Mouse (Mus musculus) liver, postnatal 0 days (tissue): ENCODE measurements around the gene Prf1.

Source experiments
- CTCF ChIP-seq: sonication (generic); IDR thresholded peaks from 2 replicates; pipeline ENCODE4 v1.5.1; 2016; ENCODE audit warnings: antibody characterized with exemption, low read depth
- EP300 ChIP-seq: IDR thresholded peaks from 2 replicates; pipeline ENCODE4 v1.6.1; 2016; ENCODE audit warnings: antibody characterized with exemption, low read depth, mild to moderate bottlenecking

DNA sequence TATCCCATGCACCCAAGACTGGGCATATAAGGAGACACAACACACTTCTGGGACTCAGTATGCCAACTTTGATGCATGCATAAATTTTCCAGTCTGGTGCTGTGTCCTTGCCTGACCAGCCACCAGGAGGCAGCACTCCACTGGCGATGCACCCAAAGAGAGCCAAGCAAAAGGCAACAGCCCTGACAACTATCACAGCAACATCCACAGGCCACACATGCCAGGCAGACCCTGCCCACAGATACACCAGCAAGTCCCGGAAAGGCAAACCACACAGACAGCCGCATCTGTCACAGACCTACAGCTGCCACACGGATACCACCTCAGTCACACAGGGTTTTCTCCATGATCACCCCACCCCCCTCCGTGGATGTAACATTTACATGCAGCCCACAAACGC lies 43.9 kb downstream of the Prf1 start:
- no peak for TF ChIP-seq EP300
- peak; percentile 93 for TF ChIP-seq CTCF
